Mouse (Mus musculus): Measurements from ENCODE around the gene Pth1r. TPM values are rescaled to one million over a fixed set of nuclear protein-coding genes. Genes with fewer than 3 reads are reported as not detected.

Gene Pth1r
- polyA plus RNA-seq, 1 experiment from 2014 or later: 11.0 TPM

GRCm38 (mm10) chr9:110681817-110682216, 65.1 kb downstream of the Pth1r start:
- no peak for ATAC-seq (replicated peaks; ENCODE audit: low FRiP score)
- peaks cover 35% of the 10 kb centered on the region for H3K4me1 ChIP-seq (replicated peaks; ENCODE audit: control insufficient read depth, insufficient read depth, low read length)
- no peaks in the 10 kb centered on the region for H3K9me3 ChIP-seq (ENCODE audit: control insufficient read depth, low read length)
- H3K9ac ChIP-seq (ENCODE audit: low read depth, low read length): no peak overlapping the region
- WGBS: 90% methylated on average over 9 of the region's 9 CpGs
- no peaks in the 10 kb centered on the region for H3K36me3 ChIP-seq (ENCODE audit: control insufficient read depth, insufficient read depth, low read length)
- H3K4me2 ChIP-seq: no peak overlapping the region
- DNase-seq (ENCODE audit: low spot score): no peak
- H3K4me3 ChIP-seq (ENCODE audit: low read depth, low read length): no peak overlapping the region
- H3K27ac ChIP-seq (ENCODE audit: low read depth, low read length): no peak overlapping the region
- H3K27me3 ChIP-seq (replicated peaks; ENCODE audit: control insufficient read depth, insufficient read depth, low read length): no peaks in the 10 kb centered on the region

- no peak for DNase-seq (ENCODE audit: low spot score)
- H3K36me3 ChIP-seq (ENCODE audit: control insufficient read depth, insufficient read depth, low read length): no peaks in the 10 kb centered on the region
- H3K9ac ChIP-seq (ENCODE audit: low read depth, low read length): no peak overlapping the region
- no peaks in the 10 kb centered on the region for H3K27me3 ChIP-seq (replicated peaks; ENCODE audit: control insufficient read depth, insufficient read depth, low read length)
- ATAC-seq (replicated peaks; ENCODE audit: low FRiP score): no peak
- 57% methylated on average over 7 of the region's 7 CpGs for WGBS
- H3K4me1 ChIP-seq (replicated peaks; ENCODE audit: control insufficient read depth, insufficient read depth, low read length): peaks cover 41% of the 10 kb centered on the region
- no peak overlapping the region for H3K4me2 ChIP-seq
- H3K9me3 ChIP-seq (ENCODE audit: control insufficient read depth, low read length): no peaks in the 10 kb centered on the region
- H3K27ac ChIP-seq (ENCODE audit: low read depth, low read length): no peak overlapping the region
- no peak overlapping the region for H3K4me3 ChIP-seq (ENCODE audit: low read depth, low read length)
These were observed 66.0 kb downstream of the Pth1r start for GRCm38 (mm10) chr9:110680736-110681507.

GRCm38 (mm10) chr9:110678886-110679285, 68.1 kb downstream of the Pth1r start:
- H3K4me3 ChIP-seq (ENCODE audit: low read depth, low read length): no peak overlapping the region
- no peaks in the 10 kb centered on the region for H3K27me3 ChIP-seq (replicated peaks; ENCODE audit: control insufficient read depth, insufficient read depth, low read length)
- WGBS: 74% methylated on average over 5 of the region's 5 CpGs
- no peak for ATAC-seq (replicated peaks; ENCODE audit: low FRiP score)
- no peaks in the 10 kb centered on the region for H3K36me3 ChIP-seq (ENCODE audit: control insufficient read depth, insufficient read depth, low read length)
- DNase-seq (ENCODE audit: low spot score): no peak
- peaks cover 44% of the 10 kb centered on the region for H3K4me1 ChIP-seq (replicated peaks; ENCODE audit: control insufficient read depth, insufficient read depth, low read length)
- no peaks in the 10 kb centered on the region for H3K9me3 ChIP-seq (ENCODE audit: control insufficient read depth, low read length)
- H3K4me2 ChIP-seq: no peak overlapping the region
- no peak overlapping the region for H3K27ac ChIP-seq (ENCODE audit: low read depth, low read length)
- no peak overlapping the region for H3K9ac ChIP-seq (ENCODE audit: low read depth, low read length)

GRCm38 (mm10) chr9:110676492-110676911, 70.4 kb downstream of the Pth1r start:
- Histone ChIP-seq H3K4me2 (peak overlapping the region; percentile 27), H3K36me3 (ENCODE audit: control insufficient read depth, insufficient read depth, low read length) (no peaks in the 10 kb centered on the region), H3K27ac (ENCODE audit: low read depth, low read length) (peak overlapping the region; percentile 32; the same call in 1 of the 2 replicates), H3K4me3 (ENCODE audit: low read depth, low read length) (no peak overlapping the region), H3K27me3 (replicated peaks; ENCODE audit: control insufficient read depth, insufficient read depth, low read length) (no peaks in the 10 kb centered on the region), H3K9me3 (ENCODE audit: control insufficient read depth, low read length) (no peaks in the 10 kb centered on the region), H3K9ac (ENCODE audit: low read depth, low read length) (no peak overlapping the region), H3K4me1 (replicated peaks; ENCODE audit: control insufficient read depth, insufficient read depth, low read length) (peaks cover 46% of the 10 kb centered on the region)
- DNase-seq (ENCODE audit: low spot score) (no peak), ATAC-seq (replicated peaks; ENCODE audit: low FRiP score) (peak; percentile 44)
- WGBS: 48% methylated on average over 8 of the region's 8 CpGs

GRCm38 (mm10) chr9:110673107-110673752, 73.7 kb downstream of the Pth1r start:
- Histone ChIP-seq H3K9ac (ENCODE audit: low read depth, low read length) (no peak overlapping the region), H3K27ac (ENCODE audit: low read depth, low read length) (no peak overlapping the region), H3K4me1 (replicated peaks; ENCODE audit: control insufficient read depth, insufficient read depth, low read length) (peaks cover 76% of the 10 kb centered on the region), H3K9me3 (ENCODE audit: control insufficient read depth, low read length) (no peaks in the 10 kb centered on the region), H3K4me2 (no peak overlapping the region; the same call in 1 of the 2 replicates), H3K4me3 (ENCODE audit: low read depth, low read length) (no peak overlapping the region), H3K27me3 (replicated peaks; ENCODE audit: control insufficient read depth, insufficient read depth, low read length) (no peaks in the 10 kb centered on the region), H3K36me3 (ENCODE audit: control insufficient read depth, insufficient read depth, low read length) (no peaks in the 10 kb centered on the region)
- ATAC-seq (replicated peaks; ENCODE audit: low FRiP score) (no peak), DNase-seq (ENCODE audit: low spot score) (no peak)
- 61% methylated on average over 10 of the region's 10 CpGs for WGBS

GRCm38 (mm10) chr9:110672462-110673106, 74.4 kb downstream of the Pth1r start:
- Histone ChIP-seq H3K9ac (ENCODE audit: low read depth, low read length) (no peak overlapping the region), H3K4me1 (replicated peaks; ENCODE audit: control insufficient read depth, insufficient read depth, low read length) (peaks cover 81% of the 10 kb centered on the region), H3K9me3 (ENCODE audit: control insufficient read depth, low read length) (no peaks in the 10 kb centered on the region), H3K36me3 (ENCODE audit: control insufficient read depth, insufficient read depth, low read length) (no peaks in the 10 kb centered on the region), H3K27me3 (replicated peaks; ENCODE audit: control insufficient read depth, insufficient read depth, low read length) (no peaks in the 10 kb centered on the region), H3K4me2 (no peak overlapping the region), H3K4me3 (ENCODE audit: low read depth, low read length) (no peak overlapping the region), H3K27ac (ENCODE audit: low read depth, low read length) (no peak overlapping the region)
- ATAC-seq (replicated peaks; ENCODE audit: low FRiP score): no peak
- 62% methylated on average over 7 of the region's 7 CpGs for WGBS
- DNase-seq (ENCODE audit: low spot score): no peak

Other genes starting within 250 kb of the Pth1r start
- gene Setd2, start 214.5 kb downstream of the Pth1r start, polyA plus RNA-seq (2014; fragmentation: Nextera tagmentation; extraction: Ambion mirVana): 36.3 and 44.9 TPM in 2 replicates
- gene Nradd, start 122.7 kb downstream of the Pth1r start, polyA plus RNA-seq (2014; fragmentation: Nextera tagmentation; extraction: Ambion mirVana): 8.2 and 9.9 TPM in 2 replicates
- gene Nbeal2, start 93.0 kb downstream of the Pth1r start, polyA plus RNA-seq (2014; fragmentation: Nextera tagmentation; extraction: Ambion mirVana): 8.0 TPM in 2 replicates
- 161 TPM in 2 replicates for gene Ccdc12, start 90.6 kb downstream of the Pth1r start, polyA plus RNA-seq (2014; fragmentation: Nextera tagmentation; extraction: Ambion mirVana)
- 2.1 and 6.8 TPM in 2 replicates for gene Myl3, start 5.3 kb downstream of the Pth1r start, polyA plus RNA-seq (2014; fragmentation: Nextera tagmentation; extraction: Ambion mirVana)
- not detected in 2 replicates for gene Prss42, start 51.0 kb upstream of the Pth1r start, polyA plus RNA-seq (2014; fragmentation: Nextera tagmentation; extraction: Ambion mirVana)
- not detected in 2 replicates for gene Prss44, start 66.8 kb upstream of the Pth1r start, polyA plus RNA-seq (2014; fragmentation: Nextera tagmentation; extraction: Ambion mirVana)
- gene Prss43, start 79.5 kb upstream of the Pth1r start, polyA plus RNA-seq (2014; fragmentation: Nextera tagmentation; extraction: Ambion mirVana): not detected in 2 replicates
- gene Prss45, start 87.4 kb upstream of the Pth1r start, polyA plus RNA-seq (2014; fragmentation: Nextera tagmentation; extraction: Ambion mirVana): not detected in 2 replicates
- not detected in 2 replicates for gene Prss46, start 97.4 kb upstream of the Pth1r start, polyA plus RNA-seq (2014; fragmentation: Nextera tagmentation; extraction: Ambion mirVana)
- gene Prss50, start 110.8 kb upstream of the Pth1r start, polyA plus RNA-seq (2014; fragmentation: Nextera tagmentation; extraction: Ambion mirVana): 43.0 and 51.7 TPM in 2 replicates
- 2.5 and 3.6 TPM in 2 replicates for gene Als2cl, start 132.7 kb upstream of the Pth1r start, polyA plus RNA-seq (2014; fragmentation: Nextera tagmentation; extraction: Ambion mirVana)
- 0.96 and 1.5 TPM in 2 replicates for gene Tmie, start 133.0 kb upstream of the Pth1r start, polyA plus RNA-seq (2014; fragmentation: Nextera tagmentation; extraction: Ambion mirVana)
- not detected in 2 replicates for gene Fam240a, start 169.7 kb upstream of the Pth1r start, polyA plus RNA-seq (2014; fragmentation: Nextera tagmentation; extraction: Ambion mirVana)
- gene Tdgf1, start 199.0 kb upstream of the Pth1r start, polyA plus RNA-seq (2014; fragmentation: Nextera tagmentation; extraction: Ambion mirVana): not detected in 2 replicates
- gene Lrrc2, start 204.4 kb upstream of the Pth1r start, polyA plus RNA-seq (2014; fragmentation: Nextera tagmentation; extraction: Ambion mirVana): 0.14 and 0.60 TPM in 2 replicates
- 11.1 and 12.5 TPM in 2 replicates for gene Rtp3, start 243.4 kb upstream of the Pth1r start, polyA plus RNA-seq (2014; fragmentation: Nextera tagmentation; extraction: Ambion mirVana)

All from liver, embryonic 11.5 days (tissue).